Mouse (Mus musculus) layer of hippocampus, postnatal 10 days (tissue): ENCODE data around the gene Vmn2r93. TPM values are rescaled to one million over a fixed set of nuclear protein-coding genes. Genes with fewer than 3 reads are reported as not detected.

Source experiments
- DNase-seq, 2 experiments: peaks; one replicate each; pipeline ENCODE4 v3.0.0; 2021; ENCODE audit warnings: low spot score in 2 of 2
- long read RNA-seq: library from polyadenylated mRNA; stranded (forward); transcript quantifications from one replicate; pipeline ENCODE4 v2.0.0, GENCODE M21; 2023
- total RNA-seq, 2 experiments: library from RNA; stranded (reverse); gene quantifications; 2 replicates each; pipeline ENCODE4 v1.2.3; 2021

The Vmn2r93 gene
- not detected for total RNA-seq
- long read RNA-seq, result 0 reads

- DNase-seq, result no peak
These were observed at the start of gene Vmn2r93 for GRCm38 (mm10) chr17:18297799-18298198. Gene Vmn2r93 (plus strand): TSS chr17:18298099.

- no peak for DNase-seq
These were observed 20.2 kb upstream of the Vmn2r93 start, which contains the start of gene Vmn2r94 for GRCm38 (mm10) chr17:18277656-18278055. Gene Vmn2r94 (minus strand): TSS chr17:18277756.

GRCm38 (mm10) chr17:18323031-18323430 is 25.1 kb downstream of the Vmn2r93 start:
- no peak for DNase-seq

- DNase-seq, result no peak
These were observed 62.1 kb downstream of the Vmn2r93 start for GRCm38 (mm10) chr17:18360007-18360406.

GRCm38 (mm10) chr17:18360602-18361001 is 62.7 kb downstream of the Vmn2r93 start:
- DNase-seq, result no peak

Other genes with a start within 250 kb of the Vmn2r93 start
- under 1 TPM; 0.11 TPM for gene Vmn2r124, start 248.7 kb upstream of the Vmn2r93 start, total RNA-seq
- not detected for gene Vmn2r91, start 213.1 kb upstream of the Vmn2r93 start, total RNA-seq
- not detected for gene Vmn2r92, start 146.2 kb upstream of the Vmn2r93 start, total RNA-seq
- not detected for gene Vmn2r94, start 20.3 kb upstream of the Vmn2r93 start, total RNA-seq
- gene Vmn2r95, start 126.0 kb downstream of the Vmn2r93 start, total RNA-seq, result not detected